Mouse (Mus musculus) heart, embryonic 12.5 days (tissue): ENCODE data around the gene Olfr453. TPM values are rescaled to one million over a fixed set of nuclear protein-coding genes. Genes with fewer than 3 reads are reported as not detected.

ENCODE experiments used
- ATAC-seq: fragments of 200-750 bp; cut with Nextera tagmentation; 2 replicates; pipeline ENCODE4 v1.8.0; 2017; ENCODE audit warnings: moderate TSS enrichment, moderate library complexity; ENCODE audit not compliant: insufficient number of reproducible peaks, low FRiP score
- H3K27ac ChIP-seq: fragments of 300-500 bp; sonication (generic); 2 replicates; pipeline ENCODE4 v1.5.1; 2016; ENCODE audit warnings: mild to moderate bottlenecking, moderate library complexity; ENCODE audit not compliant: poor library complexity, severe bottlenecking
- H3K27me3 ChIP-seq: fragments of 300-500 bp; sonication (generic); replicated peaks from 2 replicates; pipeline ENCODE4 v1.6.1; 2016; ENCODE audit warnings: mild to moderate bottlenecking, moderate library complexity
- H3K36me3 ChIP-seq: fragments of 300-500 bp; sonication (generic); 2 replicates; pipeline ENCODE4 v1.6.1; 2016; ENCODE audit warnings: mild to moderate bottlenecking, moderate library complexity
- H3K4me1 ChIP-seq: fragments of 300-500 bp; sonication (generic); replicated peaks from 2 replicates; pipeline ENCODE4 v1.6.1; 2016; ENCODE audit warnings: mild to moderate bottlenecking
- H3K4me2 ChIP-seq: fragments of 300-500 bp; sonication (generic); 2 replicates; pipeline ENCODE4 v1.6.1; 2016; ENCODE audit warnings: mild to moderate bottlenecking, moderate library complexity
- H3K4me3 ChIP-seq: fragments of 300-500 bp; sonication (generic); 2 replicates; pipeline ENCODE4 v1.5.1; 2016; ENCODE audit warnings: mild to moderate bottlenecking
- H3K9ac ChIP-seq: fragments of 300-500 bp; sonication (generic); 2 replicates; pipeline ENCODE4 v1.6.1; 2016; ENCODE audit warnings: mild to moderate bottlenecking, moderate library complexity
- H3K9me3 ChIP-seq: fragments of 300-500 bp; sonication (generic); replicated peaks from 2 replicates; pipeline ENCODE4 v1.6.1; 2016; ENCODE audit warnings: mild to moderate bottlenecking, moderate library complexity
- WGBS: fragments of 180-500 bp; shearing (Covaris S2); methylation state at CpG from one replicate; pipeline ENCODE4 v1.1.7; 2016; 5-methylcytosine and 5-hydroxymethylcytosine counted together
- polyA plus RNA-seq: library from polyadenylated mRNA; unstranded; fragments of >200 nt; fragmentation: Nextera tagmentation; extraction: Ambion mirVana; gene quantifications from 2 replicates; pipeline ENCODE4 v1.2.1, GENCODE M21; 2016

Olfr453 gene
- polyA plus RNA-seq, 1 experiment from 2014 or later: not detected

DNA sequence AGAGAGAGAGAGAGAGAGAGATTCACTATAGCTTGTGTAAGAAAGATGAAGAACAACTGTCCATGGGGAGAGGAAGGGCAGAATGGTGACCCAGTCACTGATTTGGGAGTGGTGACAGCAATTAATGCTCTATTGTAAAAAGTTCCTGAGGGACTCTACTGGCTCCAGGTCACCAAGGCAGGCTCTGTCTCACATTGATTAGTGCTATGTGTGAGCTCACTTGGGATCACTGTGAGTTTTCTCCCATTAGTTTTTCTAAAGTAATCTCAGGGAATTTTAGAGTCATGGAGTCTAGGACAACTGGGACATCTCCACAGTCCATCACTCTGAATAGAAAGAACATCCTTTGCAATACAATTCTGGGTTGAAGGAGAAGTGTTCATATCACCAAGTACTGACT, 45.6 kb downstream of the Olfr453 start, which contains the start of gene Olfr452:
Olfr452 (plus strand) TSS at position 301 of the 400 bp plus-strand sequence.
- Histone ChIP-seq H3K36me3 (no peaks in the 10 kb centered on the region), H3K4me2 (no peak within 1 kb of the TSS), H3K27ac (no peak within 1 kb of the TSS), H3K9me3 (0 out of 2 replicates have a peak, but pooled peaks cover 2% of the 10 kb centered on the region), H3K27me3 (no peaks in the 10 kb centered on the region), H3K4me3 (no peak within 1 kb of the TSS), H3K9ac (no peak within 1 kb of the TSS), H3K4me1 (no peaks in the 10 kb centered on the region)
- ATAC-seq: no peak

DNA sequence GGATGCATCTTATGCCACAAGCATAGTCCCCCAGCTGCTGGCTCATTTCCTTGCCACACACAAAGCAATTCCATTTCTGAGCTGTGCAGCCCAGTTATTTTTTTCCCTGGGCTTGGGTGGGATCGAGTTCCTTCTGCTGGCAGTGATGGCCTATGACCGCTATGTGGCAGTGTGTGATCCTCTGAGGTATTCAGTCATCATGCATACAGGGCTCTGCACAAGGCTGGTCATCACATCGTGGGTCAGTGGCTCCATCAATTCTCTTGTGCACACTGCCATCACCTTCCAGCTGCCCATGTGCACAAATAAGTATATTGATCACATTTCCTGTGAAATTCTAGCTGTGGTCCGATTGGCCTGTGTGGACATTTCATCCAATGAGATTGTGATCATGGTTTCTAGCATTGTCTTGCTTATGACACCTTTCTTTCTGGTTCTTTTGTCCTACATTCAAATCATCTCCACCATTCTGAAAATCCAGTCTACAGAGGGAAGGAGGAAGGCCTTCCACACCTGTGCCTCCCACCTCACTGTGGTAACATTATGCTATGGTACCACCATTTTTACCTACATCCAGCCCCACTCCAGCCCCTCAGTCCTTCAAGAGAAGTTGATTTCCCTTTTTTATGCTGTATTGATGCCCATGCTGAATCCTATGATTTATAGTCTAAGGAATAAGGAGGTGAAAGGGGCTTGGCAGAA, 51.2 kb downstream of the Olfr453 start:
- Histone ChIP-seq H3K27ac (no peak overlapping the region), H3K4me2 (no peak overlapping the region), H3K36me3 (no peaks in the 10 kb centered on the region), H3K9ac (no peak overlapping the region), H3K27me3 (no peaks in the 10 kb centered on the region), H3K4me1 (no peaks in the 10 kb centered on the region), H3K4me3 (no peak overlapping the region), H3K9me3 (no peaks in the 10 kb centered on the region)
- WGBS: 39% methylated on average over 4 of the region's 4 CpGs
- no peak for ATAC-seq

DNA sequence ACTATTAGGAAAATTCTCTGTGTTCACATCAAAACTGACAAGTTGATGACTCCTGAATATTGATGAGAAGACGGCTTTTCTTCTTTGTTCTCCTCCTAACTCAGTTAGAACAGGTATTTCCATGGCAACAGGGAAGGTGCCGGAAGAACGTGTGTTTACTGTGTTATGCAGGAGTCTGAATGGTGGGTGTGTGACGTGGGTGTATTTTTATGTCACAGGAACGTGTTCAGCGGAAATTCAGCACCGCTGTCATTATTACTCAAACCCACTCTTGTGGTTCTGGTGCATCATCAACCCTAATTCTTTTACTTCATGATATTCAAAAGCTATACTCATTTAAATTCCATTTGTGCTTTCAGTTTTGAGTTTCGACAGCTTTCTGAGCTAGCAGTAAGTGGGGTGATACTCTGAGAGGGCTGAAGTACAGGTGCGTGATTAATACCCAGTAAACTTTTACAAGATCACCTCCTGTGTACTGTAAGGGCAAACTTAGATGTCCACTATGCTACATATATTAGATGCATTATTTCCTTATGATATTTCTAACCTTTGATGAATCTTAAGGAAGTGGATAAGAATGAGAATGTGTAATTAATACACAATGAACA, 51.9 kb downstream of the Olfr453 start:
- no peak overlapping the region for H3K27ac ChIP-seq
- no peak overlapping the region for H3K4me3 ChIP-seq
- H3K4me1 ChIP-seq: no peaks in the 10 kb centered on the region
- H3K9me3 ChIP-seq: no peaks in the 10 kb centered on the region
- H3K4me2 ChIP-seq: no peak overlapping the region
- H3K27me3 ChIP-seq: no peaks in the 10 kb centered on the region
- 74% methylated on average over 9 of the region's 9 CpGs for WGBS
- no peak for ATAC-seq
- H3K9ac ChIP-seq: no peak overlapping the region
- H3K36me3 ChIP-seq: no peaks in the 10 kb centered on the region

DNA sequence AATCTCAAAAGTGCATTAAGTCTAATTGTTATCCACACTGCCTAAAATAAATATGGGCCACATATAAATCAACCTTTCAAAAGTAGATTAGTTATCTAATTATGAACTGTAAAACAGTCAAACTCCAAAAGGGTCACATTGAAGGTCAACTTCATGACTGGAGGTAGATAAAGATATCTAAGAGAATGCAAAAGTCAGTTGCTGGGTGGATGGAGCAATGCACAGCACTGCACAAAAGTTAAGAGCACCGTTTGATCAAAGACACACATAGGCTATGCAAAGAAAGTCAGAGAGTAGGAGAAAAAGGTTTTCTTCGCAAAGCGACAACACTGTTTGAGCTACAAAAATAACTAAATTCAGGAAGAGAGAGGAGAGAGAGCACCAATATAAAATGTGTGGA, 55.8 kb downstream of the Olfr453 start:
- no peak overlapping the region for H3K4me3 ChIP-seq
- H3K4me1 ChIP-seq: no peaks in the 10 kb centered on the region
- H3K4me2 ChIP-seq: no peak overlapping the region
- ATAC-seq: no peak
- no peaks in the 10 kb centered on the region for H3K36me3 ChIP-seq
- H3K9me3 ChIP-seq: no peaks in the 10 kb centered on the region; the same call in 1 of the 2 replicates
- H3K27me3 ChIP-seq: no peaks in the 10 kb centered on the region
- 80% methylated on average over 3 of the region's 3 CpGs for WGBS
- H3K27ac ChIP-seq: no peak overlapping the region
- H3K9ac ChIP-seq: no peak overlapping the region

Other genes with a start within 250 kb of the Olfr453 start
- not detected in 2 replicates for gene Olfr455, start 191.8 kb upstream of the Olfr453 start, polyA plus RNA-seq
- gene Tcaf3, start 141.7 kb upstream of the Olfr453 start, polyA plus RNA-seq: not detected in 2 replicates
- 3.0 and 3.1 TPM in 2 replicates for gene Tcaf2, start 94.1 kb upstream of the Olfr453 start, polyA plus RNA-seq
- gene Tcaf1, start 29.3 kb upstream of the Olfr453 start, polyA plus RNA-seq: 60.3 and 61.6 TPM in 2 replicates
- not detected in 2 replicates for gene Olfr38, start 17.0 kb downstream of the Olfr453 start, polyA plus RNA-seq
- not detected in 2 replicates for gene Olfr452, start 45.7 kb downstream of the Olfr453 start, polyA plus RNA-seq
- gene Olfr450, start 72.6 kb downstream of the Olfr453 start, polyA plus RNA-seq: not detected in 2 replicates
- gene Olfr449, start 95.0 kb downstream of the Olfr453 start, polyA plus RNA-seq: not detected in 2 replicates
- not detected in 2 replicates for gene Olfr448, start 151.1 kb downstream of the Olfr453 start, polyA plus RNA-seq
- not detected in 2 replicates for gene Olfr447, start 169.5 kb downstream of the Olfr453 start, polyA plus RNA-seq
- not detected in 2 replicates for gene Olfr446, start 182.0 kb downstream of the Olfr453 start, polyA plus RNA-seq
- not detected in 2 replicates for gene Olfr444, start 209.7 kb downstream of the Olfr453 start, polyA plus RNA-seq